Mouse (Mus musculus) cortical plate, adult 2 months (tissue): Measurements from ENCODE around the gene Plaa.

Experiments
- CTCF ChIP-seq: fragments of 200-500 bp; IDR thresholded peaks from 2 replicates; pipeline ENCODE4 v1.5.1; 2011; ENCODE audit warnings: mild to moderate bottlenecking, control low read depth, low read length; ENCODE audit not compliant: insufficient read depth; ENCODE audit errors: extremely low read depth
- POLR2A ChIP-seq: fragments of 200-500 bp; IDR thresholded peaks from 2 replicates; pipeline ENCODE4 v1.6.1; 2011; ENCODE audit warnings: mild to moderate bottlenecking, low read length, control low read depth; ENCODE audit not compliant: insufficient read depth; ENCODE audit errors: extremely low read depth

DNA sequence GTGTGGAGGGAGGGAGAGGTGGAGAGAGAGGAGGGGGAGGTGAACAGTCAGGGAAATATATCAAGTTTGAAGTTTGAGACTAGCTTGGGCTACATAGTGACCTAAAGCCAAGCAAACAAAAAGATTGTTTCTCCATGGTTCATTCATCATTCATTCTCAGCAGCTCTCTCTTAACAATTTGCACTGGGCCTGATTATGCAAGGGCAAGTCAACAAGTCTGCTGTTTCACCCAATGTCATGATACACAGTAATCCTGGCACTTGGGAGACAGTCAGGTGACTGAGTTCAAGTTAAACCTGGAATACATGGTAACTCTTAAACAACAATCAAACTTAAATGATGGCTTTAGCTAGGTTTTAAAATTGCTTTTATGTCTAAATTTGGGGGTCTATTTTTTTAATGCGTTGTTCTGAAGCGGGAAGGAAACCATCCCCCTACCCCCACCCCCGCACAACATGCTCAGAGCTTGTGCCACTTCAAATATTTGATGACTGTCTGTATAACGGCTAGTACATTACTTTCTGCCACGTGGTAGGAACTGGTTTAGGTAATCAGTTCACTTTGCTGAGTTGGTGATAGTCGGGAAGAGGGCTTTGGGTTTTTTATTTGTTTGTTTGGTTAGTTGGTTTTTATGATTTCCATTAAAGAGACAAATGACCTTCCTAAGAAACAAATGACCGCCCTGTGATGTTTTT is 40.9 kb downstream of the Plaa start:
- no peak for TF ChIP-seq CTCF
- no peak for TF ChIP-seq POLR2A
